Mouse (Mus musculus) olfactory bulb, adult 2 months (tissue): ENCODE measurements around the gene Klk7.

ENCODE experiments used
- CTCF ChIP-seq: fragments of 200-500 bp; IDR thresholded peaks from 2 replicates; pipeline ENCODE4 v1.5.1; 2012; ENCODE audit warnings: low read depth, mild to moderate bottlenecking, low read length, moderate library complexity; ENCODE audit not compliant: insufficient read depth
- POLR2A ChIP-seq: fragments of 200-500 bp; IDR thresholded peaks from 2 replicates; pipeline ENCODE4 v1.6.1; 2012; ENCODE audit warnings: mild to moderate bottlenecking, low read depth, low read length, moderate library complexity; ENCODE audit not compliant: insufficient read depth

DNA sequence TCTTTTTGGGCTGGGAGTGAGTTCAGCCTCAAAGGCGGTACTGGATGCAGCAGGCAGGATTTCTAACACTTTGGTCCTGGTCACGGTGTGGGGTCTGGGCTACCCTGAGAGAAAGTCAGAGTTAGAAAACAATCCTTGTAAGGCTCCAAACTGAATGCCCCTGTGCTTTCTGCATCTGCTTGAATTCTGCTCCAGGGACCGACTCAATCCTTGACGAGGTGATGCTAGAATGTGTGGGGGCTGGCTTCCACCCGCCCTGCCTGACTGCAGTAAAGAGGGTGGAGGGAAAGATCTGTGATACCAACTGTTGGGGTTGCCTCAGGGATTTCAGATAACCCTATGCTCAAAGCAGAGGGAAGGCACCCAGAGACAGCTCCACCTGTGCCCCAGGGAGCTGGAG lies at the start of gene Klk7:
- TF ChIP-seq CTCF = no peak
- TF ChIP-seq POLR2A = no peak
